Mouse (Mus musculus): Measurements from ENCODE around the gene Stat5b. TPM values are rescaled to one million over a fixed set of nuclear protein-coding genes. Genes with fewer than 3 reads are reported as not detected.

Stat5b gene
- total and polyA plus RNA-seq, 3 experiments, result 29.3 to 37.0 (median 32.3) TPM

GRCm38 (mm10) chr11:100775921-100776320, 74.6 kb downstream of the Stat5b start:
- no peak overlapping the region for H3K4me3 ChIP-seq (ENCODE audit: control insufficient read depth in 1 of 2, insufficient read depth in 1 of 2, low read depth in 2 of 2, low read length in 2 of 2)
- H3K27me3 ChIP-seq (ENCODE audit: control insufficient read depth in 1 of 2, insufficient read depth in 2 of 2, low read length in 2 of 2), result no peaks in the 10 kb centered on the region
- peaks cover 0 to 3% of the 10 kb centered on the region in 2 experiments; a peak in 2 of 4 replicates for H3K4me1 ChIP-seq (ENCODE audit: control insufficient read depth in 1 of 2, insufficient read depth in 2 of 2, low read length in 2 of 2)
- no peak overlapping the region for H3K9ac ChIP-seq (ENCODE audit: control insufficient read depth, low read depth, low read length, poor library complexity, severe bottlenecking)
- DNase-seq (ENCODE audit: low read depth, low spot score), result no peak
- H3K36me3 ChIP-seq (ENCODE audit: control insufficient read depth in 1 of 2, insufficient read depth in 2 of 2, low read length in 2 of 2), result peaks cover 0 to 2% of the 10 kb centered on the region in 2 experiments; a peak in 1 of 4 replicates
- no peak for TF ChIP-seq CHD1 (IDR thresholded peaks at IDR 0.05; ENCODE audit: low read depth, low read length)
- TF ChIP-seq UBTF (IDR thresholded peaks at IDR 0.05; ENCODE audit: borderline replicate concordance, insufficient read depth, low read depth, low read length), result no peak
- TF ChIP-seq ELF1 (IDR thresholded peaks at IDR 0.05; ENCODE audit: low read depth, low read length), result no peak
- TF ChIP-seq POLR2A (IDR thresholded peaks at IDR 0.05; ENCODE audit: control insufficient read depth in 1 of 2, insufficient read depth in 1 of 2, low read depth in 1 of 2, low read length in 2 of 2, poor library complexity in 1 of 2), result no peak
- no peak overlapping the region for H3K27ac ChIP-seq (ENCODE audit: control insufficient read depth, low read depth, low read length)
- no peaks in the 10 kb centered on the region for H3K79me2 ChIP-seq (ENCODE audit: control insufficient read depth, insufficient read depth, low read length, poor library complexity)
- H3K9me3 ChIP-seq (replicated peaks; ENCODE audit: insufficient read depth, low read length), result no peaks in the 10 kb centered on the region

- Histone ChIP-seq H3K4me1 (ENCODE audit: control insufficient read depth in 1 of 2, insufficient read depth in 2 of 2, low read length in 2 of 2) (peaks cover 0 to 5% of the 10 kb centered on the region in 2 experiments; a peak in 3 of 4 replicates), H3K36me3 (ENCODE audit: control insufficient read depth in 1 of 2, insufficient read depth in 2 of 2, low read length in 2 of 2) (peaks cover 0 to 2% of the 10 kb centered on the region in 2 experiments; a peak in 1 of 4 replicates), H3K4me3 (ENCODE audit: control insufficient read depth in 1 of 2, insufficient read depth in 1 of 2, low read depth in 2 of 2, low read length in 2 of 2) (no peak overlapping the region), H3K79me2 (ENCODE audit: control insufficient read depth, insufficient read depth, low read length, poor library complexity) (no peaks in the 10 kb centered on the region; the same call in 1 of the 2 replicates), H3K27ac (ENCODE audit: control insufficient read depth, low read depth, low read length) (no peak overlapping the region), H3K27me3 (ENCODE audit: control insufficient read depth in 1 of 2, insufficient read depth in 2 of 2, low read length in 2 of 2) (no peaks in the 10 kb centered on the region), H3K9me3 (replicated peaks; ENCODE audit: insufficient read depth, low read length) (no peaks in the 10 kb centered on the region), H3K9ac (ENCODE audit: control insufficient read depth, low read depth, low read length, poor library complexity, severe bottlenecking) (no peak overlapping the region)
- TF ChIP-seq NELFE (IDR thresholded peaks at IDR 0.05; ENCODE audit: low read depth, low read length) (peak; percentile 37; the same call in 1 of the 2 replicates), JUND (IDR thresholded peaks at IDR 0.05; ENCODE audit: low read depth, low read length) (no peak), E2F4 (IDR thresholded peaks at IDR 0.05; ENCODE audit: borderline replicate concordance, low read depth, low read length) (no peak), MYB (IDR thresholded peaks at IDR 0.05; ENCODE audit: low read depth, low read length) (no peak)
- peak; percentile 53 for DNase-seq (ENCODE audit: low read depth, low spot score)
These were observed 76.3 kb downstream of the Stat5b start for GRCm38 (mm10) chr11:100774261-100774660.

DNA sequence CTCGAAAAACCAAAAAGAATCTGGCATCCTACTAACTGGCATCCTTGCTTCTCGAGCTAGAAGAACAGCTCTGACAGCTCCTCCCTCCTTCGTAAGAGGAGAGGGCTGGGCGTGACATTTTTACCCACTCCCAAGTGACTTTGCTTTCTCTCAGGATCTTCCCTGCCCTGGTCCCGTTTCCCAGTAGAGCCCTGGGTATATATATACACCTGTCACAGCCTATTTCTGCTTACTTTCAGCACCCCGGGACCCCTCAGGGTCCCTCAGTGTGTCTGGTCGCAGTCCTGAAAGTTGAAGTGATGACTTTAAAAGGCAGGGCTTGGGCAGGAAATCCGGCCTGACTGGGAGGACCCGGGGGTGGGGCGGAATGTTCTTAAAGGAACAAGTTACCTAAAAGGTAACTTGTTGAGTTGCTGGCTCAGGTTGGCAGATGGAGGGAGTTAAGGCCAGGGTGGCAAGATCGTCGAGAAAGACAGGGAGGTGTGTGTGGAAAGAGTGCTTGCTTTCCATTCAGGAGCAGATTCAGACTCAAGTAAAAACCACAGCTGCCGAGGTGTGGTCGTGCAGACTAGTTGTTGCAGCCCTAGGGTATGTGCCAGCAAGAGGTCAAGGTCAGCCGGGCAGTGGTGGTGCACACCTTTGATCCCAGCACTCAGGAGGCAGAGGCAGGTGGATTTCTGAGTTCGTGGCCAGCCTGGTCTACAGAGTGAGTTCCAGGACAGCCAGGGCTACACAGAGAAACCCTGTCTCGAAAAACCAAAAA, 79.7 kb downstream of the Stat5b start, which contains the start of gene Ghdc:
Gene Ghdc (minus strand): TSS at position 312 of the 763 bp plus-strand sequence.
- Histone ChIP-seq H3K27ac (ENCODE audit: control insufficient read depth, low read depth, low read length) (peak within 1 kb of the TSS; percentile 43), H3K79me2 (ENCODE audit: control insufficient read depth, insufficient read depth, low read length, poor library complexity) (no peaks in the 10 kb centered on the region; the same call in 1 of the 2 replicates), H3K9ac (ENCODE audit: control insufficient read depth, low read depth, low read length, poor library complexity, severe bottlenecking) (peak within 1 kb of the TSS; percentile 75), H3K9me3 (replicated peaks; ENCODE audit: insufficient read depth, low read length) (no peaks in the 10 kb centered on the region), H3K36me3 (ENCODE audit: control insufficient read depth in 1 of 2, insufficient read depth in 2 of 2, low read length in 2 of 2) (no peaks in the 10 kb centered on the region), H3K4me3 (ENCODE audit: control insufficient read depth in 1 of 2, insufficient read depth in 1 of 2, low read depth in 2 of 2, low read length in 2 of 2) (peak within 1 kb of the TSS; percentile 76 to 98), H3K4me1 (ENCODE audit: control insufficient read depth in 1 of 2, insufficient read depth in 2 of 2, low read length in 2 of 2) (peaks cover 0 to 5% of the 10 kb centered on the region in 2 experiments; a peak in 2 of 4 replicates), H3K27me3 (ENCODE audit: control insufficient read depth in 1 of 2, insufficient read depth in 2 of 2, low read length in 2 of 2) (no peaks in the 10 kb centered on the region)
- peak; percentile 95 for DNase-seq (ENCODE audit: low read depth, low spot score)
- TF ChIP-seq USF2 (IDR thresholded peaks at IDR 0.05; ENCODE audit: borderline replicate concordance in 1 of 2, insufficient read depth in 1 of 2, low read depth in 1 of 2, low read length in 2 of 2) (no peak), ELF1 (IDR thresholded peaks at IDR 0.05; ENCODE audit: low read depth, low read length) (peak; percentile 77), ZKSCAN1 (IDR thresholded peaks at IDR 0.05; ENCODE audit: low read depth, low read length) (no peak), ZC3H11A (IDR thresholded peaks at IDR 0.05; ENCODE audit: low read depth, low read length) (no peak), RAD21 (IDR thresholded peaks at IDR 0.05; ENCODE audit: low read depth, low read length) (no peak), NELFE (IDR thresholded peaks at IDR 0.05; ENCODE audit: low read depth, low read length) (peak; percentile 34; the same call in 1 of the 2 replicates), ZMIZ1 (IDR thresholded peaks at IDR 0.05; ENCODE audit: low read depth, low read length) (0 out of 2 replicates have a peak, but pooled peaks have one; percentile 11), JUND (IDR thresholded peaks at IDR 0.05; ENCODE audit: low read depth, low read length) (no peak), CHD2 (IDR thresholded peaks at IDR 0.05; ENCODE audit: low read length) (no peak), MAZ (IDR thresholded peaks at IDR 0.05; ENCODE audit: low read depth, low read length) (peak; percentile 90), MAX (IDR thresholded peaks at IDR 0.05; ENCODE audit: low read length) (no peak), POLR2AphosphoS5 (IDR thresholded peaks at IDR 0.05; ENCODE audit: borderline replicate concordance, low read depth, low read length) (no peak), TAL1 (IDR thresholded peaks at IDR 0.05; ENCODE audit: low read length) (no peak), MYC (IDR thresholded peaks at IDR 0.05; ENCODE audit: low read depth, low read length) (peak; percentile 38; the same call in 1 of the 2 replicates), HCFC1 (IDR thresholded peaks at IDR 0.05; ENCODE audit: low read depth, low read length) (peak; percentile 89), USF1 (IDR thresholded peaks at IDR 0.05; ENCODE audit: low read depth, low read length) (no peak), MEF2A (IDR thresholded peaks at IDR 0.05; ENCODE audit: extremely low read depth, insufficient replicate concordance, low read depth, low read length, poor library complexity, severe bottlenecking) (no peak), EP300 (IDR thresholded peaks at IDR 0.05; ENCODE audit: low read depth in 1 of 2, low read length in 2 of 2) (0 out of 4 replicates have a peak, but pooled peaks of 1 of the 2 experiments have one; percentile 18)

All from MEL (cell line).